Mouse (Mus musculus) layer of hippocampus, postnatal 10 days (tissue): Measurements from ENCODE around the gene Cobl. TPM values are rescaled to one million over a fixed set of nuclear protein-coding genes. Genes with fewer than 3 reads are reported as not detected.

Source experiments
- DNase-seq, 2 experiments: peaks; one replicate each; pipeline ENCODE4 v3.0.0; 2021; ENCODE audit warnings: low spot score in 2 of 2
- long read RNA-seq: library from polyadenylated mRNA; stranded (forward); transcript quantifications from one replicate; pipeline ENCODE4 v2.0.0, GENCODE M21; 2023
- total RNA-seq, 2 experiments: library from RNA; stranded (reverse); gene quantifications; 2 replicates each; pipeline ENCODE4 v1.2.3; 2021

The Cobl gene
- 10 to 100 TPM; 15.9 to 17.4 TPM for total RNA-seq
- long read RNA-seq, full-length matches to known transcripts = 2 of 7 reads
- long read RNA-seq, partial matches to known transcripts = 4 of 7 reads
- long read RNA-seq, other reads (novel, unspliced or antisense) = 1 of 7 reads

DNA sequence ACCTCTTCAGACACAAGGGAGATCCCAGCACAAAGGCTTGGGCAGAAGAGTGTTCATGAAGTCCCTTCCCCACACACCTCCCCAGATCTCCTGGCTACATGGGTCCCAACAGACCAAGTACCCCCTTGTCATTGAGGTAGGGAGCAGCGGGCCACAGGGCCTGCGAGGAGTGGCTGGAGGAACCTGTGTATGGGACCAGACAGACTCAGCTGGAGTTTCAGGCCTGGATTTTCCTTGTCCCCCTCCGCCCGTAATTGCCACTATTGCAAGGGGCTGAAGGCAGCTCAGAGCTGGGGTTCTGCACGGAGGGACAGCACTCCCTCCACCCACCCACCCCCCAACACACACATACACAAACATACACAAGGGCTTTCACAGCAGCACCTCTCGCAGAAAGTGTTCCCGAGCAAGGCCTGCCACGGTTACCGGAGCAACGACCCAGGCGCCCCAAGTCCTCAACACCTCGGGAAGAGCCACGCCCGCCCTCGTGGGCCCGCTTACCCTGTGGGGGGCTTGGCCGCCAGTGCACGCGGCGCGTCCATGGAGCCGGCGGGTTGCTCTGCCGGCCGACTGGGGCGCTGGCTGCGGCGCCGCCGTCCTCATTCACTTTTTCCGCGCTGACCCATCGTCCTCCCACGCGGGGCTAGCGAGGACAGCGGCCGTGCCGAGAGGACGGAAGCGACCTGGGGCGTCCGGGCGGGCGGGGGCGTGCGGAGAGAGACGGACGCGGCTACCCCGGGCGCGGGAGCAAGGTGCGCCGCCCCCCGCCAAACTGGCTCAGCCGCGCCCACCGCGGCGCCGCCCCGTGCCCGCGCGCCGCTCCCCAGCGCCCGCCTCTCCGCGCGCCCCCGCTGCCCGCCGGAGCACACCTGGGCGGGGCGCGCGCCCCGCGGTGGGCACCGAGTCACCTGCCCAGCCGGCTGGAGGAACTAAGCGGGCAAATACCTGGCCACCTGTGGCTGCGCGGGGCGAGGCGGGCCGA, at the start of gene Cobl:
TSS of gene Cobl (minus strand) at position 780 of the 982 bp plus-strand sequence.
- peak in 1 of 2 experiments; percentile 36 for DNase-seq

DNA sequence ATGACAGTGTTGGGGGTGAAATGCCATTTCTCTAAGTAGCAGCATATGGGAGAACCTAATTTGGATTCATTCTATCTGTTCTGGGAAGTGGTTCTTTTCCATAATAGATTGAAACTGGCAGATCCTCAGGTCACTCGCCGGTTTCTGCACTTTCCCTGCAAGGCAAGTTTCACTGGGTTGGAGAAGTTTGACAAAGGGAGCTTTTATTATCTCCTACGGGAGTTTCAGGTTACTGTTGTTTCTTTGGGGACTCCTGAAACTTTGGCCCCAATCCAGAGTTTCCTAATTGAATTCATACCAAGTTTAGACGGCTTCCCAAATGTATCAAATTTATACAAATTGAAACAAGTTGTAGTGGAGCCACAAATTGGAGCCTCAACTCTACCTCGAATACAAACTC, 49.0 kb upstream of the Cobl start:
- no peak for DNase-seq

DNA sequence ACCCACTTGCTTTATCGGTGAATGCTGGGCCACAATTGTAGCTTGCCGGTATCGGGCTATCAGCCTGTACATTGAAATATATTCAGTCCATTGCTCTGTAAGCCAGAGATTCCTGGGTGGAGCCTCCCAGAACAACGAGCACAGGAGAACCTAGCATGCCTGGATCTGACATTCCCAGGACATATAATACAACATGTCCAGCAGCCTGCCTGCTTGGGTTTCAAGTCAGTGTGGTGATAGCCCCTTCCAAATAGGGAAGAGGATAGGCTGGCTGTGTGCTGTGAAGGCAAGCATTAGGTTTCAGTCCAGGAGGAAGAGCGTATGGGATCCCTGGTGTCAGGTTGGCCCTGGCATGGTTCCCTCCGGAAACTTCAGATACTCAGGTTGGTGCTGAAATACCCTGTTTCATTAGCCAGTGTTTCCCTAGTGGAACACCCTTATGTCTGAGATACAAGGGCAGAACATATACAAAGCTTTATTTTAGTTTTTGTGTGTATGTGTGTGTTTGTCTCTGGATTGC, 41.7 kb upstream of the Cobl start:
- DNase-seq = no peak

DNA sequence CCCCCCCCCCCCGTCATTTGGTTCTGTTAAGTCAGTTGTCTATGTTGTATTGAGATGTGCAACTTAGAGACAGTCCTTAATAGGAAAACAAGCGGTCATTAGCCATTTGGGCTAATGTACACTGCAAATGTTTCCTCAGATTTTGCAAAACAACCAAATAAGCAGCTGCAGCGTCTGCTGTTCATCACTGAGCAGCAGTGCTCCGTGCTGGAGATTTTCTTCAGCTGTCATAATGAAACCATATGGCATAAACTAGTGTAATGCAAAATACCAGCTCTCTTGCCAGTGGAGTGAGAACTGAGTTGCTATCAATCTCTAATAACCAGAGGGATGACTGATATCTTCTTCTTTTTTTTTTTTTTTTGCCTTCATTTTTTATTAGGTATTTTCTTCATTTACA, 39.0 kb upstream of the Cobl start:
- peak; percentile 8 to 16 for DNase-seq

DNA sequence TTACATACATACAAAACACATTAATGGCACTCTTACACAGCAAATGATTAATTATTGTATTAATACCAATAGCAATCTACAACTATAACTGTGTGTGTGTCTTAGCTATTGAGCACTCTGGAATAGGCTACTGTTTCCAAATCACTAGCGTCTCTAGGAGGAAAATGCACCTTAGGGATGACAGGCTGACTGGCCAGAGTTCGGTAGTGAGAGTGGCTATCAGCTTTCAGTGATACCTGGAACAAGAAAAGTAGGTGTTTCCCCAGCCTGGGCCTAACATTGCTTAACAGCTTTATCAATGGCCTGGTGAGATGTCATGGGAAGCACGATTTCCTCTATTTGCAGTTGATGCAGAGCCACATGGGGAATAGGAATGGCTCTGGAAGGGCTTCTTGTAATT, 37.0 kb upstream of the Cobl start:
- no peak for DNase-seq

DNA sequence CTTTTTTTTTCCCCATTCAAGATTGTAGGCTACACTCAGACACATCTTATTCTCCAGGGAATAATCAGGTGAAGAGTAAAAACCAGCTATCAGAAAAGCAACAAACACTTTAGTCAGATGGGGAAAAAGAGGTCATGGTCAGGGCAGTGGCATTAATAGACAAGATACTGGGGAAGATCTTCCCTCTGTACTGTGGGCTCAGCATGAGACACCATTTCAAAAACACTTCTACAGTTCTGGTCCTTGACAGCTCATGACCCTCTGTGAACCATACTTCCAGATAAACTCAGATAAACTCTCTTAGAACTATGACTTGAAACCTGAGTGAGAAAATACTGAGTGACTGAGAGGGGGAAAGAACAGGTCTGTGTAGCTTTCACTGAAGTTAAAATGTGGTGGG, 29.0 kb upstream of the Cobl start:
- no peak for DNase-seq

DNA sequence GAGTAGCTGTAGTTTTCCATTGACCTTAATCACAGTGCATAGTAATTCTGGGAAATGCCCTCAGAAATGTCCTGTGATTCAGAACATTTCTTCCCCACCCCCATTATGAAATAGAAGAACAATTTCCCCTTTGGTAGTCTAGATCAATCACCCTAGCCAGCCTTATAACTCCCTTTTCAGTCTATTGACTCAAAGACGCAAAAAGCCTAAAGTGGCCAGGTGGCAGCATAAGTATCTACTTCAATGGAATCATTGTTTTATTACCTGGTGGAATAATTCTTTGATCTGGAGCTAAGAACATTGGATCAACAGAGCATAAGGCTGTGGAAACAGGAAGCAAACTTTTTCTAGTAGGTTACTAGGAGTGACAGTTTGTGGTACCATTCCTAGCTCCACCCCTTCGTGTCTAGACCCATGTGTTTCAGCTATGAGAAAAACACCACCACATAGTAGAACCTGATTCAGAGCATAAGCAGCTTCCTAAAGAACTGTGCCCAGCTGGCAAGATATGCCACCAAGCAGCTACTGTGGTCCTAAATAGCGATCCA, 15.2 kb upstream of the Cobl start:
- no peak for DNase-seq

DNA sequence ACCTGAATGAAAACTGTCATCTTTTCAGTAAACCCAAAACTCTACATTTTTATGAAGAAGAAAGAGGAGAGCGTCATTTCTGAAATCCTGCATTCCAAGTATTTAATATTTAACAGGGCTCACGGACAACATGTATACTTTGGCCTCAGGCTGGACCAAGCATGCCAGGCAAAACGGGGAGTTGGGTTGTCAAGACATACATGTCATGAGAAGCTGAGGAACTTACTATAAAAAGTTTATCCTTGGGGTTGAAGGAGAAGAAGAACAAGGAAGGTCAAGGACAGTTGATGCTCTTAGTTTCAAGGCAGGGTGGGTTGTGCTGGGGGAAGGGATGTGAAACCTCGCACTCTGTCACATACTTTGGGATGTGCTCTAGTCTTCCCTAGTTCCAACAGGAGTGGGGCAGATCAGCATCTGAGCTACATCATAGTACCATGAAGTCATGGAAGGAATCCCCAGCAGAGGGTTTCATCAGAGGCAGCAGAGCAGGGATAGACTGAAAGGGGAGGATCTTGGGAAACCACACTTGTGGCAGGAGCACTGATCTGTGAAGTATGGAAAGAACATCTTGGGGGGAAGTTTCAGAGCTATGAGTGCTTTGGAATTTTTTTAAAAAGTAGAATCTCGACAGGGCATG, 9.7 kb upstream of the Cobl start:
- no peak for DNase-seq

DNA sequence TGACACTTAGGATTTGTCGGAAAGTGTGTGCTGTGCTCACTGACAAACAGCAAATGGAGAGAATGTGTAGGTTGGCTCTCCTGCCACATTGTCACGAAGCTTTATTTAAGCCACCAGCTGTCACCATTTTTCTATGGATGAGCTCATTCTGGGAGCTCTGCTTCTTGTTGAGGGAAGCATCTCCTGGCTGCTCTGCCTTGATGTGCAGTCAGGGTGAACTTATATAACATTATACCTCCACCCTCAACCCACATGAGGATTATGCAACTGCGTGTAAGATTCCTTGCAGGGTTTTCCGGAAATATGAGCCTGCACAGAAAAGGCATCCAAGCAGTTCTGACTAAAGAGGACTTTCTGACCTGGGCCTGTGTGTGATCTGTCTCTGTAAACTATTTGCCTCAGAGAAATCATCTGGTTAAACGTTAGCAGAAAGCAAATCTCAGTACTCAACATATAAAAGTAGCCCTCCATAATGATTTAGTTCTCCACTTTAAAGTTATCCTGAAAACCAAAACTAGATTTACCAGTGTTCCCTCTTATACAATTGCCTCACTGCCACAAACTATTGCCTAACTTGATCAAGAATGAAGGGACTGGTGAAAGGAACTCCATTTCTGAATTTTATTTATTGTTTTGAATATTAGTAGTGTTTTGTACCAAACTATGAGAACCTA, 9.0 kb upstream of the Cobl start:
- DNase-seq = no peak

DNA sequence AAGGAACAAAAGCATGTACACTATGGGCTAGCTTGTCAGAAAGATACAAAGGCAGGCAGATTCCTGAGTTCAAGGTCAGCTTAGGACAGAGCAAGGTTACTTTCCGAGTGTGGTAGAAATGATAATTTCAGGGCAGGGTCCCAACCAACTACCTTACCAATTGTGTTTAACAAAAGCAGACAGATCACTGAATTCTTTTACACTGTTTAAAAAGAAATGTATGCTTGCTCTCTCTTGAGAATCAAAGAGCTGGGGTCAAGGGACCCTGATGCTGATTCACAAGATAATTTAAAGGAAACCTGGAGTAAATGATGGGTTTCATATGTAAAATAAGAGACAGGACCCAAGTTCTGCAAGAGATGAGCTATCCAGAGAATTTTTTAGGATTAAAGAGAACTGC, 4.9 kb upstream of the Cobl start:
- DNase-seq = no peak

DNA sequence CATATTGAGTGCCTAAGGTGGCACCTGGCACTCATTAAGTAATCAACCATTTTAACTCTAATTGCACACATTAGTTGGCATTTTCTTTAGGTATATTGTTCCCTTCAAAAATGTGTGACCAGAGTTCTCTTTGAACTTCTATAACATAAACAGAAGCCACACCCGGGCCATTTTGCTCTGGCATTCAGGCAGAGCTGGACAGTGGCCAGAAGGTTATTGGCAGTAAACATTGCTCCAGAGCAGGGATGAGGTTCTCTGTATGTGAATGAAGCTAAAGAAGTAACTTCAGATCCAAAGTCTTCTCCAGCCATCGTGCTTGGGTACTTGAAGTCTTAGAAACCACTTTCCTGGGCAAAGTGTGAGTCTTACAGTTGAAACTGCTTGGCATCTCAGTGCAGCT, 3.9 kb upstream of the Cobl start:
- DNase-seq = no peak

DNA sequence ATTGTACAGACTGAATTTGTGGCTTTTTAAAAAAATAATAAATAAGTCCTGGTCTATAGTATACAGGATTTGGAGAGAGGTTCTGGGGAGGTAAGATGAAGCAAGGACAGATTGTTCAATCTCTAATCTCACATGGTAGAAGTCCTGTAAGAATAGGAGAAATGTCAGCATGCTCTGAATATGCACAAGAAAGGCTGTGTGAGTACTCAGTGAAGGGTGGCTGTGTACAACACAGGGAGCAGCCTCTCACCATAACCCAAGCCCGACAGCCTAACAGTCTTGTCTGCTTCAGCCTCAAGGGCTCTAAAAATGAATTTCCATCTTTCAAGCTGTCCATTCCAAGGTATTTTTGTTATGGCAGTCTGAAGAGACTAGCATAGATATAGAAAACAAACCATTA, 3.1 kb upstream of the Cobl start:
- DNase-seq = no peak

DNA sequence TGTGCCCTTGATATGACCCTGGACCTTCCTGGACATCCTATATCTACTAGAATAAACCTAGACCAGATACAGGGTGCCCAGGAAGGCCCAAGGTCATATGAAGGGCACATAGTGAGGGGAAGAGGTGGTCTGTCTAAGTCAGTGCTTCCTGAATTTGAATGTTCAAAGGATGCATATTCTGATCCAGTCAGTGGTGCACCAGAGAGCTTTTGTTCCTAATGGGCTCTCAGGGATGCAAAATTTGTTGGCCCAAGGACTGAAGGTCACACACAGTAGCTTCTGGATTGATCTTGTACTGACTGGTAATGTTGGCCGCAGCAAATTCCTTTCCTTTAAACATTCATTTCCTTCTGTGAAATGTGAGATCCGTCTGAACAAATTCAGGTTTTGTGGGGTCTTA, 2.5 kb upstream of the Cobl start:
- no peak for DNase-seq

DNA sequence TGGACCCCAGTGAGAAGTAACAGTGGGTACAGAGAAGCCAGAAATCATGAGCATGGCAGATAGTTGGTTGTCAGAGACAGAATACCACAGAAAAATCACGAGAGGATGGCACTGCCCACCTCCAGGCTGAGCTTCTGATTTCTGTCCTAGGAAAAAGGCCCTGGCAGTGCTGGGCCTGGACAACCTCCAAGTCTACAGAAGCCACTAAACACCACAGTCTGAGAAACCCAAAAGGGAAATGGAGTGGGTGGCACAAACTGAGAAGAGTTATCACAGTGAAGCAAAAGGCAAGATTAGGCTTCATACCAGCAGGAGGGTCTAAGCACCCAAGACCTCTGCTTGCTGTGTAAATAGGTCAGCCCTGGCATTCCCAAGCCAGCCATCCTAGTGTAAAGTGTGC, 1.8 kb upstream of the Cobl start:
- DNase-seq = no peak

DNA sequence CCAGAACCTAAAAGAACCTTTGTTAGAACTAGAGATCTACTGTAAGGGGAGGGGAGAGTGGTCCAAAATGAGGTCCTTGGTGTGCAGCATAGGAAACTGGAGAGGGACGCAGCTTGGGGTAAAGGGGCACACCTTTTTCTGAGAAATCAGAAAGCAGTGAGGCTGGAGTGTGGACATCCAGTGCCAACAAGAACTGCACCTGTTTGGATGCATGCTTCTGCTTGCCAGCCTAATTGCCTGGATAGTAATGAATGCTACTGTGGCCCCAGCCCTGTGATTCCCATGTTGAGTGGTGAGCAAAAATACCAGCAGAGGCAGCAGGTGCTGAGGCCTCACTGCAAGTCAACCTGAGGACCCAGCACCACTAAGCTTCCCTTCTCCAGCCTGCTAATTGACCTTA, 469 bp upstream of the Cobl start:
- DNase-seq = no peak

DNA sequence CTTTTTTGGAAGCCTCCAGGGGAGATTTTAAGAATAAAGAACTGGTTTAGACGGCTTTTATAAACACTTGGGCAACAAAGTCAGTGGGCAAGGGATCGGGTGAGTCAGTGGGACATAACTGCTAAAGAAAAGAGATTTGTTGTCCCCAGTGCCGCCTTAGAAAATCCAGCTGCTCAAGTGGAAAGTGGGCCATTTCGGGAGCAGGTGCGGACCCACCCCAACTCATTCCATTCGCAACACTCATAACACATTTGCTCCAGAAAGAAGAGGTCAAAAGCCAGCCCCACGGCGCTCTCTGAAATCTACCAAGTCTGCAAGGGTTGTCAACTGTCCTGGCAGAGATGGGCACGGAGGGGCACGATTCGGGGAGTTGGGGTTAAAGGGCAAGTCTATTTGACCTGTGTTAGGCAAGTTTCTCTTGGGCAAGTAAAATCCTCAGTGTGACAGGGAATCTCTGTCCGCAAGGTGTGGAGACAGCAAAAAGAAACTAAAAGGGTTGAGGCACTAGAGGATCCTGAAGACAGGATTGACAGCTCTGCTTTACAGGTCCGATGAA, 1.1 kb downstream of the Cobl start:
- no peak for DNase-seq

DNA sequence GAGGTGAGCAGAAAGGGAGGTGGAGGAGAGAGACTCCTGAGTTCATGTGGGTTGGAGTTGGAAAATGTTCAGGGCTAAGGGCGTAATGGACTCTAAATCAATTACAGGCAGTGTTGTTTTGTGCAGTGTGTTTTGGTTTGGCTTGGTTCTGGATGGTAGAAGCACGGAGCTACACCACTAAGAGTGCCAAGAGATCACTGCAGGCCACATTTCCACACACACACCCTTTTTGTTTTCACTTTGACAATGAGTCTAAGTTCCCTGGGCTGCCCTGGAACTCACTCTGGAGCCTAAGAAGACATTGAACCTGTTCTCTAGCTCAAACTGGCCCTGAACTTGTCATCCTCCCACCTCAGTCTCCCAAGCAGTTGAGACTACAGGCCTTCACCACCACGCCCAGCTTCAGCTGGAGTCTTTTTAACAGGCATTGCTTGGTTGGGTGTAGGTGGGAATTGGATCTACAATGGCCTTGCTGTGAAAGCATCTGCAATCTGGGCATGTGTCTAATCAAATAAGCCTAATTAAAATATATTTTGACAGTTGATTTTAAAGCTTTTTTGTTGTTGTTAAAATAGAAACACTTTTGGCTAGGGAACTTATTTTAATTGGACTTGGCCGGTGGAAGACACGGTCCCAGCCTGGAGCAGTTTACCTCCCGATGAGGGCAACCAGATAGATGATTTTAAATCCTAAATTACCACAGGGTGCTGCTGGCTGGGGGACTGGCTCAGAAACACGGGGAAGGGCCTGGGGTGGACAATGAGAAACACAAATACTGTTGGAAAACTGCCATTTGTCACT, 4.8 kb downstream of the Cobl start:
- DNase-seq = no peak

DNA sequence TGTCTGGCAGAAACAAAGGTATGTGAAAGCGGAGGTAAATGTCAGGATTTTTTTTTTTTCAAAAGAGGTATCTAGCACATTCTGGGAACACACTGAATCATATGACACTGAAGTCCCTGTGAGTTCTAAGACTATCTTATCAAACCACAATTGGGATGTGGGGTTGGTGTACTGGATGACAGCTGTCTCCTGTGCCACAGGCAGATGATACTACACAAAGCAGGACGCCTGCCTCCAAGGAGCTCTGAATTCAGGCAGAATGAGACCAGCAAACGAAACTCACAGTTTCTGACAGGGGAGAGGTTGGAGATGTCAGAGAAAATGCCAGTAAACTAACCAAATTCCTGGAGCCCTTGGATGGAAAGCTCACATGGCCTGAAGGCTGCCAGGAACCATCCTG, 5.9 kb downstream of the Cobl start:
- no peak for DNase-seq

DNA sequence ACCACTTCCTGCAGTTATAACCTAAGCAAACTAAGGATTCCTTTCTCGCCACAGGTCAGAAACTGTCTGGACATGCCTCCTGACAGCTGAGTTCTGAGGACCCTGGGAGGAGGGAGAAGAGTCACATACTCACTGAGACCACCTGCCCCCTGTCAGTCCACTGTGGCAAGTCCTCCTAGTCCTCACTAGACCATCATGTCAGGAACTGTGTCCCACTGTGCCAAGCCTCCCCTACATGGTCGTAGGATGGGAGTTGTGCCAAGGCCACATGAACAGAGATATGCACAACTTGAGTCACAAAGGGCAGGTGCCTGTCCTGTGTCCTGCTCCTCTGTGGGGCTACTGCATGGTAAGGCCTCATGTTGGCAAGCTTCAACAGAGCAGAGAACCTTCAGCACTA, 6.4 kb downstream of the Cobl start:
- DNase-seq = no peak

DNA sequence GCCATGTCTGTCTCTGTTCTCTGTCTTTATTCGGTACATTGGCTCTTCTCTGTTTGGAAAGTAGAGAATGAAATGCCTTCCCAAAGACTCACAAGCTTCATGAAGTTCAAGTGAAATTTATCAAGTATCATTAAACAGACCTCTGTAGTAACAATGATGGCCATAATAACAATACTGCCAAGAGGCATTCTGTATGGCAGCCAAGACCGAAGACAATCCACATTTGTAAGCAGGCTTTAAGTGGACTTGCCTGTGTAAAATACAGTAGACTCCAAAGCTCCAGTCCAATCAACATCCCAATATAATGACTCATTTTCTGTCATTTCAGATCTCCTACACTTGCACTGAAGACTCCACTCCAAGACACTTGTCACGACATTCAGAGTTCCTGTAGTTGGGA, 16.7 kb downstream of the Cobl start:
- no peak for DNase-seq
